Mouse (Mus musculus) heart, embryonic 15.5 days (tissue): ENCODE measurements around the gene Plxna1. TPM values are rescaled to one million over a fixed set of nuclear protein-coding genes. Genes with fewer than 3 reads are reported as not detected.
A peak's percentile ranks its signal among the peaks of the same experiment; 100 is the strongest.

Source experiments
- ATAC-seq: fragments of 200-750 bp; cut with Nextera tagmentation; replicated peaks from 2 replicates; pipeline ENCODE4 v1.8.0; 2017; ENCODE audit warnings: low read depth, moderate TSS enrichment; ENCODE audit not compliant: insufficient number of reproducible peaks, insufficient read depth, low FRiP score
- H3K27ac ChIP-seq: fragments of 300-500 bp; sonication (generic); 2 replicates; pipeline ENCODE4 v1.5.1; 2015; ENCODE audit warnings: mild to moderate bottlenecking, inconsistent platforms
- H3K27me3 ChIP-seq: fragments of 300-500 bp; sonication (generic); 2 replicates; pipeline ENCODE4 v1.6.1; 2015; ENCODE audit warnings: inconsistent platforms
- H3K36me3 ChIP-seq: fragments of 300-500 bp; sonication (generic); 2 replicates; pipeline ENCODE4 v1.6.1; 2015; ENCODE audit warnings: mild to moderate bottlenecking, inconsistent platforms
- H3K4me1 ChIP-seq: fragments of 300-500 bp; sonication (generic); replicated peaks from 2 replicates; pipeline ENCODE4 v1.6.1; 2015; ENCODE audit warnings: inconsistent platforms
- H3K4me2 ChIP-seq: fragments of 300-500 bp; sonication (generic); 2 replicates; pipeline ENCODE4 v1.6.1; 2015; ENCODE audit warnings: inconsistent platforms, mild to moderate bottlenecking, moderate library complexity
- H3K4me3 ChIP-seq: fragments of 300-500 bp; sonication (generic); 2 replicates; pipeline ENCODE4 v1.5.1; 2015; ENCODE audit warnings: mild to moderate bottlenecking, inconsistent platforms
- H3K9ac ChIP-seq: fragments of 300-500 bp; sonication (generic); 2 replicates; pipeline ENCODE4 v1.6.1; 2015; ENCODE audit warnings: mild to moderate bottlenecking, inconsistent platforms
- H3K9me3 ChIP-seq: fragments of 300-500 bp; sonication (generic); replicated peaks from 2 replicates; pipeline ENCODE4 v1.6.1; 2016; ENCODE audit warnings: inconsistent platforms
- WGBS: fragments of 180-500 bp; shearing (Covaris S2); methylation state at CpG from one replicate; pipeline ENCODE4 v1.1.7; 2015; ENCODE audit warnings: mixed read lengths; 5-methylcytosine and 5-hydroxymethylcytosine counted together
- polyA plus RNA-seq: library from polyadenylated mRNA; unstranded; fragments of >200 nt; fragmentation: Nextera tagmentation; extraction: Ambion mirVana; gene quantifications from 2 replicates; pipeline ENCODE4 v1.2.1, GENCODE M21; 2015

The Plxna1 gene
- polyA plus RNA-seq, 1 experiment from 2014 or later = 10.0 TPM

GRCm38 (mm10) chr6:89389771-89390170 lies 27.4 kb upstream of the Plxna1 start:
- no peaks in the 10 kb centered on the region for H3K36me3 ChIP-seq
- no peaks in the 10 kb centered on the region for H3K9me3 ChIP-seq
- no peak overlapping the region for H3K27ac ChIP-seq
- H3K4me2 ChIP-seq = no peak overlapping the region
- no peak for ATAC-seq
- no peak overlapping the region for H3K9ac ChIP-seq
- no peak overlapping the region for H3K4me3 ChIP-seq
- no peaks in the 10 kb centered on the region for H3K27me3 ChIP-seq
- WGBS = 84% methylated on average over 7 of the region's 7 CpGs
- peaks cover 1% of the 10 kb centered on the region for H3K4me1 ChIP-seq

DNA sequence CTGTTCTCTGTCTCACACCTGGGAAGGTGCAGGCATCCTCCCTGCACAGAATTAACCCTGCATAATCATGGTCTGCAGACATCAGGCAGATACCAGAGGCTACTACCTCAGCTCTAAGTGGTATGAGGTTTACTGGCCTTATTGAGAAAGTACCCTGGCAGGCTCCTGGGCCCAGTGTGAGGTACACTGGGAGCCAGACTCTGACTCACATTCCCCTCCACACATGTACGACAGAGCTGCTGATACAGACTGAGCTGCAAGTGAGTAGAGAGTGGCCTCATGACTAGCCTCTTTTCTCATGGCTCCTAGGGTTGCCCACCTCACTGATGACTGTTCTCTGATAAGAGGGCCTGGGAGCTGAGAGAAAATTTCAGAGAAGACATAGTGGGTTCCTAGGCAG lies 24.5 kb upstream of the Plxna1 start:
- no peaks in the 10 kb centered on the region for H3K27me3 ChIP-seq
- H3K27ac ChIP-seq = no peak overlapping the region
- 34% methylated on average over 1 of the region's 1 CpGs for WGBS
- H3K4me1 ChIP-seq = peaks cover 15% of the 10 kb centered on the region
- no peak overlapping the region for H3K9ac ChIP-seq
- H3K4me3 ChIP-seq = no peak overlapping the region
- no peak for ATAC-seq
- no peaks in the 10 kb centered on the region for H3K9me3 ChIP-seq
- no peaks in the 10 kb centered on the region for H3K36me3 ChIP-seq
- no peak overlapping the region for H3K4me2 ChIP-seq

- Histone ChIP-seq H3K27me3 (no peaks in the 10 kb centered on the region), H3K36me3 (no peaks in the 10 kb centered on the region), H3K9me3 (no peaks in the 10 kb centered on the region), H3K4me1 (peaks cover 15% of the 10 kb centered on the region), H3K4me3 (no peak overlapping the region), H3K9ac (no peak overlapping the region), H3K4me2 (no peak overlapping the region), H3K27ac (no peak overlapping the region)
- 30% methylated on average over 2 of the region's 2 CpGs for WGBS
- peak; percentile 60 for ATAC-seq
These were observed 22.3 kb upstream of the Plxna1 start for GRCm38 (mm10) chr6:89384699-89385098.

- H3K4me3 ChIP-seq = no peak overlapping the region
These were observed 19.4 kb upstream of the Plxna1 start for GRCm38 (mm10) chr6:89381851-89382250.

DNA sequence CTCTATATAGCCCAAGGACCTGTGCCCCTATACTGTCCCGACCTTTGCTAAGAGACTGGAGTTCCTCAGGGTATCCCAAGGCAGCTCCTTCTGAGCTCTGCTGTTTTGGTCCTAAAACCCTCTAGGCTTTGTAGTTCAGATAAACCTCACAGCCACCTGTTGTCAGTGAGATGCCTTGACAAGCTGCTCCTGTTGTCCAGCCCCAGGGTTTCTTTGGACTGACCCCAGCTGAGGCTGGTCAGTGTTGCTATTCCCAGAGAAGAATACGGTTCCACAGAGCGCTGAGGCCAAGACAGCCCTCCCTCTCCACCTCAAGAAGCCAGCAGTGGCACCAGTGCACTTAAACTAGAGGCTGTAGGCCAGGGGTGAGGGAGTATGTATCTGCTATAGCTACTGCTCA lies 18.8 kb upstream of the Plxna1 start:
- no peak for ATAC-seq
- Histone ChIP-seq H3K9me3 (no peaks in the 10 kb centered on the region), H3K9ac (no peak overlapping the region), H3K4me3 (no peak overlapping the region), H3K36me3 (no peaks in the 10 kb centered on the region), H3K4me1 (peaks cover 15% of the 10 kb centered on the region), H3K27ac (no peak overlapping the region), H3K27me3 (no peaks in the 10 kb centered on the region), H3K4me2 (no peak overlapping the region)
- WGBS = 56% methylated on average over 3 of the region's 3 CpGs

More at GRCm38 (mm10) chr6:89381851-89382250, 19.4 kb upstream of the Plxna1 start:
- ATAC-seq = no peak
- no peaks in the 10 kb centered on the region for H3K9me3 ChIP-seq
- no peaks in the 10 kb centered on the region for H3K27me3 ChIP-seq
- H3K4me2 ChIP-seq = no peak overlapping the region
- WGBS = 71% methylated on average over 5 of the region's 5 CpGs
- no peaks in the 10 kb centered on the region for H3K36me3 ChIP-seq
- H3K4me1 ChIP-seq = peaks cover 15% of the 10 kb centered on the region
- H3K9ac ChIP-seq = no peak overlapping the region
- H3K27ac ChIP-seq = no peak overlapping the region

DNA sequence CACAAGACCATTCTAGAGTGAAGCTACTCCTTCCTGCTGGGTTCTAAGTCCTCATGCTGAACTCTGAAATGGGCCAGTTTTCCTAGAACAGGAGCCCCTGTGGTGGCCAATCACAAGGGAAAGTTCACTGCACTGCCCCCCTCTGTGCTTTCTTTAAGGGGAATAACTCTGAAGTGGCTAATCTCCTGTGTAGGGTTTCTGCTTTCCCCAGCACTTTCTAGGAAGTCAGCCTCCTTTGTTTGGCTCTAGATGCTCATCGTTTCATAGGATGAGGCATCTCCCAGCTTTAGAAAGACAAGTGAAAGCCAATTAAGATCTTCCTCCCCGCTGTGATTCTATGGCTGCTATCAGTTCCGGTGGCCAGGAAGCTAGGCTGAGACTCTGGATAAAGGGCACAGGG lies 18.3 kb upstream of the Plxna1 start:
- Histone ChIP-seq H3K27ac (no peak overlapping the region), H3K4me2 (no peak overlapping the region), H3K9ac (no peak overlapping the region), H3K4me3 (no peak overlapping the region), H3K27me3 (no peaks in the 10 kb centered on the region), H3K9me3 (no peaks in the 10 kb centered on the region), H3K4me1 (peaks cover 15% of the 10 kb centered on the region), H3K36me3 (no peaks in the 10 kb centered on the region)
- 52% methylated on average over 3 of the region's 3 CpGs for WGBS
- ATAC-seq = no peak

DNA sequence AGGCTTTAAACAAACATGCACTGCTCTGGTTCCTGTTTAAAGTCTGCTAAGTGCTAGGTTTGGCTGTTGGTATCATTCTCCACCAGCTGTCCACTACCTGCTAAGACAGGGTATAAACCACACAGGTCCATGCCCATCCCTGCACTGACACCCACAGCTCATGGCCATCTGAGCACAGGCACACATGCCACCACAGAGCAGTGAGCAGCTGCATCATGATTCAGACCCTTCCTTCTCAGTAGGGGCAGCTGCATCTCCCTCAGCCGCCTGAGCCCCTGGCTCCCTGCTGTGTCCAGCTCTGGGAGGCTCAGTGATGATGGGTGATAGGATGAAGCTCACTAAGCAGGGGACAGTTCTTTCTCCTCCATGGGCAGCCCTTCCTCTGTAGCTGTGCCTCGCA lies 15.8 kb upstream of the Plxna1 start:
- H3K4me2 ChIP-seq = no peak overlapping the region
- no peaks in the 10 kb centered on the region for H3K36me3 ChIP-seq
- no peak overlapping the region for H3K4me3 ChIP-seq
- H3K4me1 ChIP-seq = 0 out of 2 replicates have a peak, but pooled peaks cover 2% of the 10 kb centered on the region
- WGBS = 58% methylated on average over 2 of the region's 2 CpGs
- H3K27me3 ChIP-seq = no peaks in the 10 kb centered on the region
- H3K9ac ChIP-seq = no peak overlapping the region
- no peak overlapping the region for H3K27ac ChIP-seq
- H3K9me3 ChIP-seq = no peaks in the 10 kb centered on the region
- ATAC-seq = no peak

GRCm38 (mm10) chr6:89368812-89369211 lies 6.4 kb upstream of the Plxna1 start:
- no peak for ATAC-seq

GRCm38 (mm10) chr6:89364342-89364741 lies 1.9 kb upstream of the Plxna1 start:
- H3K4me3 ChIP-seq = no peak overlapping the region
- H3K9me3 ChIP-seq = no peaks in the 10 kb centered on the region
- peaks cover 31% of the 10 kb centered on the region for H3K4me1 ChIP-seq
- H3K4me2 ChIP-seq = no peak overlapping the region
- ATAC-seq = no peak
- 65% methylated on average over 3 of the region's 3 CpGs for WGBS
- H3K27me3 ChIP-seq = peaks cover 14% of the 10 kb centered on the region; the same call in 1 of the 2 replicates
- no peak overlapping the region for H3K9ac ChIP-seq
- no peaks in the 10 kb centered on the region for H3K36me3 ChIP-seq
- no peak overlapping the region for H3K27ac ChIP-seq

More at GRCm38 (mm10) chr6:89368812-89369211, 6.4 kb upstream of the Plxna1 start:
- H3K4me2 ChIP-seq = no peak overlapping the region
- peaks cover 4% of the 10 kb centered on the region; the same call in 1 of the 2 replicates for H3K27me3 ChIP-seq
- H3K36me3 ChIP-seq = no peaks in the 10 kb centered on the region
- H3K9me3 ChIP-seq = no peaks in the 10 kb centered on the region
- no peak overlapping the region for H3K9ac ChIP-seq
- no peak overlapping the region for H3K4me3 ChIP-seq
- no peaks in the 10 kb centered on the region for H3K4me1 ChIP-seq
- H3K27ac ChIP-seq = no peak overlapping the region

- H3K9me3 ChIP-seq = no peaks in the 10 kb centered on the region
- H3K27ac ChIP-seq = no peak overlapping the region
- peaks cover 40% of the 10 kb centered on the region for H3K4me1 ChIP-seq
- peak overlapping the region; percentile 94 for H3K4me3 ChIP-seq
- peak overlapping the region; percentile 62 for H3K9ac ChIP-seq
- 9% methylated on average over 16 of the region's 16 CpGs for WGBS
- ATAC-seq = no peak
- H3K27me3 ChIP-seq = peaks cover 14% of the 10 kb centered on the region; the same call in 1 of the 2 replicates
- H3K36me3 ChIP-seq = no peaks in the 10 kb centered on the region
- peak overlapping the region; percentile 99 for H3K4me2 ChIP-seq
These were observed 659 bp upstream of the Plxna1 start for GRCm38 (mm10) chr6:89363107-89363451.

DNA sequence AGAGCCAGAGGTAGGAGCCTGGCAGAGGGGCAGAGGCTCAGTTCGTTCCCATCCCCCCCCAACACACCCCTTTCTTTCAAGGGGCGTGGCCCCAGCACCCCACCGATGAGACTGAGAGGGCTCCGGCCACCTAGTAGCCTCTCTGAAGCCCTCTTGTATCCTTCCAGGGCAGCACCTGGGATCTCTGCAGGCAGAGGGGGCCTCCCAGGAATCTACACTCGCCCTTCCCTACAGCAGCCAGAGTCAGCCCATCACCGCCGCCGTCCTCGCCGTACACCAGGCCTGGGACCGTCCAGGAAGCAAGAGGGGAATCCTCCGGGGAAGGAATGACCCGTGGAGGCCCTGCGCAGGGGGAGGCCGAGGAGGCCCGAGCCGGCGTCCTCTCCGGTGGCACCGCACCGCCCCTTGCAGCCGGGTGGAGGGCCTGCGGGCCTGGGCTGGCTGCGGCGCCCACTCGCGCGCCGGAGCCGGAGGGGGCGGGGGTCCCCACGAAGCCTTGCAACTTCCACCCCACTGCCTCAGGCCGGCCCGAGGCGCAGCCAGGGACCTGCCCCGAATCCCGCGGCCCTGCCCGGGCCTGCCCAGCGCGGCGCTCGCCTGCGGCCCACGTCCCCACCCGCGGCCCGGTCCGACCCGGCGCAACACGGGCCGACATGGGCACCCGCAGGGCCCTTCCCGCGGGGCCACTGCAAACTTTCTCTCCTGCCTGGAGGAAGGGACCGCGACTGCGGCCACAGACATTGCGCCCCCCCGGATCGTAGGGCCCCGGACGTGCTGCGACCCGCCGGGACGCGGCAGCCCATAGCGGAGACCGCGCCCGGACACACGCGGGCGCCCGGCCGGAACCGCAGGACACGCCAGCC lies 771 bp downstream of the Plxna1 start:
- H3K9ac ChIP-seq = peak overlapping the region; percentile 99
- H3K4me1 ChIP-seq = peaks cover 40% of the 10 kb centered on the region
- peak overlapping the region; percentile 99 for H3K4me2 ChIP-seq
- H3K27me3 ChIP-seq = peaks cover 14% of the 10 kb centered on the region; the same call in 1 of the 2 replicates
- no peaks in the 10 kb centered on the region for H3K9me3 ChIP-seq
- H3K36me3 ChIP-seq = peaks cover 5% of the 10 kb centered on the region; the same call in 1 of the 2 replicates
- peak overlapping the region; percentile 79 for H3K27ac ChIP-seq
- ATAC-seq = peak; percentile 32
- peak overlapping the region; percentile 94 for H3K4me3 ChIP-seq
- WGBS = under 1% methylated on average over 73 of the region's 80 CpGs
